Mouse (Mus musculus) intestine, embryonic 16.5 days (tissue): ENCODE data around the gene Sigirr. TPM values are rescaled to one million over a fixed set of nuclear protein-coding genes. Genes with fewer than 3 reads are reported as not detected.

ENCODE experiments used
- ATAC-seq: fragments of 200-750 bp; cut with Nextera tagmentation; 2 replicates; pipeline ENCODE4 v1.8.0; 2017; ENCODE audit warnings: moderate TSS enrichment, moderate library complexity
- H3K27ac ChIP-seq: fragments of 300-500 bp; sonication (generic); 2 replicates; pipeline ENCODE4 v1.5.1; 2014; ENCODE audit warnings: mild to moderate bottlenecking, low read length
- H3K27me3 ChIP-seq: fragments of 300-500 bp; sonication (generic); replicated peaks from 2 replicates; pipeline ENCODE4 v1.6.1; 2014; ENCODE audit warnings: low read length, control low read depth, mixed read lengths; ENCODE audit not compliant: control insufficient read depth, insufficient read depth
- H3K36me3 ChIP-seq: fragments of 300-500 bp; sonication (generic); 2 replicates; pipeline ENCODE4 v1.6.1; 2014; ENCODE audit warnings: low read length, control low read depth; ENCODE audit not compliant: control insufficient read depth, insufficient read depth
- H3K4me1 ChIP-seq: fragments of 300-500 bp; sonication (generic); 2 replicates; pipeline ENCODE4 v1.6.1; 2014; ENCODE audit warnings: low read length, control low read depth, mixed read lengths; ENCODE audit not compliant: control insufficient read depth, insufficient read depth
- H3K4me2 ChIP-seq: fragments of 300-500 bp; sonication (generic); 2 replicates; pipeline ENCODE4 v1.6.1; 2014; ENCODE audit warnings: low read depth, low read length, control low read depth
- H3K4me3 ChIP-seq: fragments of 300-500 bp; sonication (generic); 2 replicates; pipeline ENCODE4 v1.5.1; 2014; ENCODE audit warnings: mild to moderate bottlenecking, low read length
- H3K9ac ChIP-seq: fragments of 300-500 bp; sonication (generic); 2 replicates; pipeline ENCODE4 v1.6.1; 2014; ENCODE audit warnings: low read depth, low read length
- H3K9me3 ChIP-seq: fragments of 300-500 bp; sonication (generic); 2 replicates; pipeline ENCODE4 v1.6.1; 2016; ENCODE audit warnings: low read length, control low read depth; ENCODE audit not compliant: control insufficient read depth
- WGBS: fragments of 180-500 bp; shearing (Covaris S2); extraction: QIAGEN DNeasy Blood & Tissue Kit; methylation state at CpG from one replicate; pipeline ENCODE4 v1.1.7; 2014; 5-methylcytosine and 5-hydroxymethylcytosine counted together
- polyA plus RNA-seq: library from polyadenylated mRNA; unstranded; fragments of >200 nt; fragmentation: Nextera tagmentation; extraction: Ambion mirVana; gene quantifications from 2 replicates; pipeline ENCODE4 v1.2.1, GENCODE M21; 2015

The Sigirr gene
- polyA plus RNA-seq, 1 experiment from 2014 or later = 29.4 TPM

- peak; percentile 45 for ATAC-seq
- WGBS = 52% methylated on average over 12 of the region's 12 CpGs
- Histone ChIP-seq H3K9ac (peak overlapping the region; percentile 98), H3K27me3 (no peaks in the 10 kb centered on the region), H3K4me2 (peak overlapping the region; percentile 90), H3K27ac (peak overlapping the region; percentile 3; the same call in 1 of the 2 replicates), H3K36me3 (peaks cover 4% of the 10 kb centered on the region; the same call in 1 of the 2 replicates), H3K4me1 (peaks cover 15% of the 10 kb centered on the region), H3K9me3 (no peaks in the 10 kb centered on the region), H3K4me3 (peak overlapping the region; percentile 98)
Observed at GRCm38 (mm10) chr7:141131904-141132755, 31.8 kb upstream of the Sigirr start.

GRCm38 (mm10) chr7:141131024-141131820 lies 30.9 kb upstream of the Sigirr start:
- peak overlapping the region; percentile 98 for H3K9ac ChIP-seq
- peaks cover 15% of the 10 kb centered on the region for H3K4me1 ChIP-seq
- H3K4me2 ChIP-seq = peak overlapping the region; percentile 90
- H3K27me3 ChIP-seq = no peaks in the 10 kb centered on the region
- H3K27ac ChIP-seq = peak overlapping the region; percentile 46; the same call in 1 of the 2 replicates
- H3K36me3 ChIP-seq = peaks cover 4% of the 10 kb centered on the region; the same call in 1 of the 2 replicates
- ATAC-seq = peak; percentile 99
- H3K4me3 ChIP-seq = peak overlapping the region; percentile 98
- no peaks in the 10 kb centered on the region for H3K9me3 ChIP-seq
- under 1% methylated on average over 59 of the region's 59 CpGs for WGBS

GRCm38 (mm10) chr7:141123517-141123856 lies 23.1 kb upstream of the Sigirr start:
- Histone ChIP-seq H3K27ac (peak overlapping the region; percentile 92), H3K4me3 (peak overlapping the region; percentile 75), H3K27me3 (no peaks in the 10 kb centered on the region), H3K4me1 (peaks cover 9% of the 10 kb centered on the region), H3K36me3 (no peaks in the 10 kb centered on the region), H3K4me2 (peak overlapping the region; percentile 94), H3K9me3 (no peaks in the 10 kb centered on the region), H3K9ac (peak overlapping the region; percentile 78)
- 2% methylated on average over 15 of the region's 15 CpGs for WGBS
- no peak for ATAC-seq

- Histone ChIP-seq H3K27me3 (no peaks in the 10 kb centered on the region), H3K4me3 (peak overlapping the region; percentile 75), H3K9me3 (no peaks in the 10 kb centered on the region), H3K4me1 (peaks cover 9% of the 10 kb centered on the region), H3K36me3 (no peaks in the 10 kb centered on the region), H3K9ac (peak overlapping the region; percentile 78), H3K27ac (peak overlapping the region; percentile 94), H3K4me2 (peak overlapping the region; percentile 94)
- ATAC-seq = peak; percentile 95
- WGBS = 2% methylated on average over 29 of the region's 29 CpGs
Observed at GRCm38 (mm10) chr7:141122689-141123516, 22.5 kb upstream of the Sigirr start.

- Histone ChIP-seq H3K27ac (peak within 1 kb of the TSS; percentile 94), H3K27me3 (no peaks in the 10 kb centered on the region), H3K4me1 (peaks cover 9% of the 10 kb centered on the region), H3K36me3 (no peaks in the 10 kb centered on the region), H3K9me3 (no peaks in the 10 kb centered on the region), H3K4me3 (peak within 1 kb of the TSS; percentile 75), H3K9ac (peak within 1 kb of the TSS; percentile 78), H3K4me2 (peak within 1 kb of the TSS; percentile 94)
- 35% methylated on average over 14 of the region's 14 CpGs for WGBS
- no peak for ATAC-seq
Observed at GRCm38 (mm10) chr7:141122245-141122644, 21.9 kb upstream of the Sigirr start, which contains the start of gene Ptdss2. TSS of gene Ptdss2 (plus strand) at chr7:141122382.

- H3K4me3 ChIP-seq = no peak overlapping the region
- H3K9me3 ChIP-seq = no peaks in the 10 kb centered on the region
- 59% methylated on average over 5 of the region's 5 CpGs for WGBS
- H3K27me3 ChIP-seq = no peaks in the 10 kb centered on the region
- H3K4me2 ChIP-seq = no peak overlapping the region
- ATAC-seq = peak; percentile 65
- H3K9ac ChIP-seq = no peak overlapping the region
- H3K36me3 ChIP-seq = no peaks in the 10 kb centered on the region
- H3K27ac ChIP-seq = peak overlapping the region; percentile 88
- peaks cover 9% of the 10 kb centered on the region for H3K4me1 ChIP-seq
Observed at GRCm38 (mm10) chr7:141121051-141121531, 20.7 kb upstream of the Sigirr start.

- Histone ChIP-seq H3K4me2 (no peak overlapping the region), H3K36me3 (no peaks in the 10 kb centered on the region), H3K9ac (no peak overlapping the region), H3K27ac (peak overlapping the region; percentile 88), H3K9me3 (no peaks in the 10 kb centered on the region), H3K4me3 (no peak overlapping the region), H3K27me3 (no peaks in the 10 kb centered on the region), H3K4me1 (peaks cover 9% of the 10 kb centered on the region)
- WGBS = 79% methylated on average over 3 of the region's 3 CpGs
- no peak for ATAC-seq
Observed at GRCm38 (mm10) chr7:141120605-141121004, 20.2 kb upstream of the Sigirr start.

- no peaks in the 10 kb centered on the region for H3K36me3 ChIP-seq
- H3K4me1 ChIP-seq = peaks cover 9% of the 10 kb centered on the region
- no peak for ATAC-seq
- 68% methylated on average over 3 of the region's 3 CpGs for whole genome bisulfite sequencing
- no peak overlapping the region for H3K27ac ChIP-seq
- H3K9me3 ChIP-seq = no peaks in the 10 kb centered on the region
- no peak overlapping the region for H3K9ac ChIP-seq
- H3K4me2 ChIP-seq = no peak overlapping the region
- H3K4me3 ChIP-seq = no peak overlapping the region
- no peaks in the 10 kb centered on the region for H3K27me3 ChIP-seq
Observed at GRCm38 (mm10) chr7:141119487-141119886, 19.1 kb upstream of the Sigirr start.
